Mouse (Mus musculus): ENCODE measurements at regions not wholly inside any gene's neighbourhood (a gene's known extent, or its start where the extent isn't known, plus 50 kb on each side); places are given as distances from the start of the nearest gene placed in this dataset.

DNA sequence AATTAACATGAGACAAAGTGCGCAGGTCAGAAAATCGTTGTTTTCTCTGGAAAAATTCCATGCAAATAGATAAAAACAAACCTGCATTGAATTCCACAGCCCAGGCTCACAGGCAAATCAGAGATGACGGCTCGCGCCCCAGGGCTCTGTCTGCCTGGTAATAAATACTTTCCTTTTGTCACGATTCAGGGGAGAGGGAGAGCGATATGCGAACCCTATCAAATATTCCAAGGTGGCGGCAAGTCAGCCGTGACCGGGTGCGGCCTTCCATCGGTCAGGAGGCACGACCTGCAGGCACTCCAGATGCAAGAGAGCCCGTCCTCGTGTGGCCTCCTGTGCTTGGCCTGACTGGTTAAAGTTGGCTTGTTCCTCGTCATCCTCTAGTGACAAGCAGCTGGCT, 94.5 kb upstream of the Gsc start:
- DNase-seq (ENCODE audit: low spot score in 2 of 2): no peak

- no peak for DNase-seq (ENCODE audit: low spot score in 2 of 2)
Measured at GRCm38 (mm10) chr12:104562961-104563360, 89.8 kb upstream of the Gsc start.

DNA sequence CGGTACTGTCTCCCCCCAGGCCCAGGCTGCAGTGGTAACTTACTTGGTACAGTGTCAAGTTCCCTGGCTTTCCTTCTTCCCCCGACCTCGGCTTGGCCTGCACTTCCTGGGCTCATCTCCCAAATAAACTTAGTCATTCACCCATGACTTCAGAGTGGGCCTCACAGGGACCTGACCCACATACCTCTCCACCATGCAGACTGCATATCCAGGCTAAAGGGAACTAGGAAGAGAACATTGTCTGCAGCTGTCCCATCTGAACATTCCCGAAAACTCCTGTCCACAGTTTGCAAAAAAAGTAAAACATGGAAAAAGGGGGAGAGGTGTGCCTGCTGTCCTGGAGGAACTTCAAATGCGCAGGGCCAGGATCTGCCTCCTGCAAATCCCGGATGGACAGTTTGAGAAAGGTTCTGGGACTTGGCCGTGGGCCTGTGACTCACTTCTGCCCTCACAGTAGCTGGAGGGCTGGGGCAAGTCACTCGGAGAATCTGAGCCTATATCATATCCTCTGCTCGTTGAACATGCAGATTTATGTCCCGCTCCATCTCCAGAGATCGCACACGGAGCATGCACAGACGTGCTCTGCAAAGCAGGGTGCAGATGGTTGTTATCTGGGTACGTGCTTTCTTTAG, 87.9 kb upstream of the Gsc start:
- DNase-seq (ENCODE audit: low spot score in 2 of 2): no peak

DNA sequence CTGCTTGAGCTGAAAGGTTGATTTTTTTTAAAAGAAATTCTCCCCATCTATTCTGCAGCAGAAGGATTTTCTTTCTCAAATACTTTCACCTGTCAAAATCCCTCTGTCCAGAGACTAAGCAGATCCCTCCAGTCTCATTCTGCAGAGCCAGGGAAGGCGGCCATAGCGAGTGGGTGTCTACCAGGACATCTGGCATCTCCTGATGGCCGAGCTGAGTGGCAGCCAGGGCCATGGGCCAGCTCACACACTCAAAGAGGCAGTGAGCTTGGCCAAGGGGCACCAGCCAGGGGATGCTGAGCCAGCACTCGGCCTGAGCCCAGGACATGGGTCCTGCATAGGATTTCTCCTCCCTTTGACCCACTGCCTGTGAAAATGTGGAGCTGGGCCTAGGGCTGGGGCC, 84.6 kb upstream of the Gsc start:
- peak in 1 of 2 experiments; percentile 37 for DNase-seq (ENCODE audit: low spot score in 2 of 2)

DNA sequence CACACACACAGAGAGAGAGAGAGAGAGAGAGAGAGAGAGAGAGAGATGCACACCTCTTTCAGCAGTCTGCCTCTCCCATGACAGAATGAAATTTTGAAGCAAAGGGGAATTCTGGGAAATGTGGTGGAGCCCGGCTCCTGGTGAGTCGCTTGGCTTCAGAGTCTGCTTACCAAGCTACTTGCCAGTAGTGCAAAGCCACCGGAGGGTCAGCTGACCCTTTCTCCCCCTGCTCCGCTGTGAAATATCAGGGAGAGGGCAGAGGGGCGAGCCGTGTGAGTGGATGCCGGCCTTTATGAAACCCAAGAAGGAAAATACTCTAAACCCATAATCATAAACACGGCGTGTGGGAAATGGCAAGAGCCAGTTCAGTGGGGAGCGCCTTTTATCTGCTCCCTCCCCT, 84.2 kb upstream of the Gsc start:
- no peak for DNase-seq (ENCODE audit: low spot score in 2 of 2)

DNA sequence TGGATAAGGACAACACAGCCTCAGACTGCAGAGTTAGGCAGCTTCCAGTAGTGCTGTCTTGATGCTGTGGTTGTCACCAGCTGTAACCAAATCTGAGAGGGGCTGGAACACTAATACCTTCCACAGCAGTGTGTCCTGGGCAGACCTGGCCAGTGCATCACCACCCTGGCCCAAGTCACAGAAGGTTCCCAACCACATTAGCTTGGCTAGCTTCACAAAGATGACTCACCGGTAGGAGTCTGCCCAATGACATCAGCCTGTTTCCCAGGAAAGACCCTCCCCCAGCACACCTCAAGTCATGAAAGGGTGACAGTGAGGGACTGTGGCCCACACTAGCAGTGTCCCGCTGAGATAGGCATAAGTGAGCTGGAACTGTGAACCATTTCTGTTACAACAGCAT, 75.5 kb upstream of the Gsc start:
- no peak for DNase-seq (ENCODE audit: low spot score in 2 of 2)

- no peak for DNase-seq (ENCODE audit: low spot score in 2 of 2)
Measured at GRCm38 (mm10) chr12:104547561-104547960, 74.4 kb upstream of the Gsc start.

- DNase-seq (ENCODE audit: low spot score in 2 of 2): no peak
Measured at GRCm38 (mm10) chr12:104545993-104546769, 73.1 kb upstream of the Gsc start.

GRCm38 (mm10) chr12:104539911-104540310, 66.8 kb upstream of the Gsc start:
- DNase-seq (ENCODE audit: low spot score in 2 of 2): no peak

DNA sequence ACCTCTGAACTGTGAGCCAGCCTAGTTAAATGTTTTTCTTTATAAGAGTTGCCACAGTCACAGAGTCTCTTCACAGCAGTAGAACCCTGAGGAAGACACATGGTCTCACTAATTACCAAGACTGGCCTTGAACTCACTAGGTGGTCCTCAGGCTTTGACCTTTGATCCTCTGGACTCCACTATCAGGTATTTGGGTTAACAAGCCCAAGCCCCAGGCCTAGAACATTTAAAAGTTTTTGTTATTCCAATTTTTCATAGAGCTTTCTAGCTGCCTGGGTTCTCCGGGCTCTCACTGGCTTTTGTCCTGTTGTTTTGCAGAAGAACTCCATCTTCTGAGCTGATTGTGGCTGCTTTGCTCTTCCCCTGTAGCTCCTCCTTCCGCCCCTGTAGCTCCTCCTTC, 65.3 kb upstream of the Gsc start:
- DNase-seq (ENCODE audit: low spot score in 2 of 2): no peak

DNA sequence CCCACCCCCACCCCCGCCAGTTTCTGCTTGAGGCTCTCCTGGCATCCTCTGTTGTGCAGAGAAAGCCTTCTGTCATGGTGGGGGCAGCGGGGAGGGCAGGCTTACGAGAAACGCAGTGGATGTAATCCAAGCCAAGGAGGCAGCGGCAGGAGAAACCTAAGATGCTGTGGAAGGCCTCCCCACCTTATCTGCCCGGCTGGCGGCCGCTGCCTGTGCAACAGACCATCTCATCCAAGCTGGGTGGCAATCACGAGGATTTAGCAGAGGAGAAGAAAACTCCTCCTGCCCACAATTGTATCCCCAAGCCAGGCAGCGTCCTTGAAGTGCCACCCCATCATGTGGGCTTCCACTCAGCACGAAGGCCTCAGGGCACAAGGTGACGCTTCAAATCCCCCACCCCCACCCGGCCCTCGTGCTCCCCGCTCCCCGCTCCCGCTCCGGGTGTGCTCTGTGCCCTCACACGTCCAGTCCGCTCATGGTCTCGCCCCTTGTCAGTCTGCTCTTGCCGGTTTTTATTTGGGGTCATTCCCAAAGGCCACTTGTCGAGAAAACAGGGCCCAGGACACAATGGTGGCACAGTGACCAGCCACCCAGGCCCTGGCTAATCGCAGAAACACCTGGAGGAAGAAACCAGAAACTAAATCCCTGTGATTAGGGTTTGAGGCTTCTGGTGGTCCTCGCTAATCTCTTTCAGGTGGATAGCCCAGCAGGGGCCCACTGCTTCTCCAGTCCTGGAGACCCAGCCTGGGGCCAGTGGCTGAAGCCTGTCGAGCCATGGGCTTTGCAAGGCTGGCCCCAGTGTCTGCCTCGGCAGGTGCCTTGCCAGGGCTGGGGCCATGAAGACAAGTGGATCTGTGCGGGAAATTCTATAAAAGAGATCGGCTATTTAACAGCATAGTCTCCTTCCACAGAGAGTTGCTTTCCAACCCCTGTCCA, 58.6 kb upstream of the Gsc start:
- no peak for DNase-seq (ENCODE audit: low spot score in 2 of 2)

DNA sequence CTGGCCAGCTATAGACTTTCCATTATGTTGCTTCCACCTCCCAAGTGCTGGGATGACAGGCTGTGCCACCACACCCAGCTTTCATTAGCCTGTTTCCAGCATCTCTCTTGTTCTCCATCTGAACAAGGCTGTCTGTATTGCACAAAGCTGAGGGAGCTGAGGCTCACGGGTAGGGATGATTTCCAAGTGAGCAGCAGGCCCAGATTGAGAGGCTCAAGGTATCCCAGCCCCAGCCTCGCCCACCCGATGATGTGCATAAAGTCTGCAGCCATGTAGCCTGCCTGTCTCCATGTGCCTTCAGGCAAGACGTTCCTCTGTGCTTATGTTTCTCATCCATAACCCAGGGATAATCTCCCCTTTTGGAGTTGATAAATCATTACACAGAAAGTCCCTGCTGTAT, 57.5 kb upstream of the Gsc start:
- DNase-seq (ENCODE audit: low spot score in 2 of 2): no peak

All from adrenal gland, adult 18-20 months (tissue).